Mouse (Mus musculus) lung, embryonic 16.5 days (tissue): ENCODE measurements around the gene Vps51. TPM values are rescaled to one million over a fixed set of nuclear protein-coding genes. Genes with fewer than 3 reads are reported as not detected.

Experiments used
- ATAC-seq: fragments of 200-750 bp; cut with Nextera tagmentation; 2 replicates; pipeline ENCODE4 v1.8.0; 2017; ENCODE audit warnings: low read depth, mild to moderate bottlenecking, moderate library complexity
- H3K27ac ChIP-seq: fragments of 300-500 bp; sonication (generic); 2 replicates; pipeline ENCODE4 v1.5.1; 2014; ENCODE audit warnings: mild to moderate bottlenecking, control low read depth, low read length
- H3K27me3 ChIP-seq: fragments of 300-500 bp; sonication (generic); 2 replicates; pipeline ENCODE4 v1.6.1; 2014; ENCODE audit warnings: low read depth, low read length, mixed read lengths; ENCODE audit not compliant: control insufficient read depth, insufficient read depth
- H3K36me3 ChIP-seq: fragments of 300-500 bp; sonication (generic); 2 replicates; pipeline ENCODE4 v1.6.1; 2014; ENCODE audit warnings: low read length; ENCODE audit not compliant: control insufficient read depth, insufficient read depth
- H3K4me1 ChIP-seq: fragments of 300-500 bp; sonication (generic); replicated peaks from 2 replicates; pipeline ENCODE4 v1.6.1; 2014; ENCODE audit warnings: low read length, mixed read lengths; ENCODE audit not compliant: control insufficient read depth, insufficient read depth
- H3K4me2 ChIP-seq: fragments of 300-500 bp; sonication (generic); 2 replicates; pipeline ENCODE4 v1.6.1; 2014; ENCODE audit warnings: low read depth, low read length, control low read depth
- H3K4me3 ChIP-seq: fragments of 300-500 bp; sonication (generic); 2 replicates; pipeline ENCODE4 v1.5.1; 2014; ENCODE audit warnings: mild to moderate bottlenecking, low read length, control low read depth
- H3K9ac ChIP-seq: fragments of 300-500 bp; sonication (generic); 2 replicates; pipeline ENCODE4 v1.6.1; 2014; ENCODE audit warnings: low read length, control low read depth
- H3K9me3 ChIP-seq: fragments of 300-500 bp; sonication (generic); 2 replicates; pipeline ENCODE4 v1.6.1; 2016; ENCODE audit warnings: low read length; ENCODE audit not compliant: control insufficient read depth
- WGBS: fragments of 180-500 bp; shearing (Covaris S2); extraction: QIAGEN DNeasy Blood & Tissue Kit; methylation state at CpG from one replicate; pipeline ENCODE4 v1.1.7; 2014; 5-methylcytosine and 5-hydroxymethylcytosine counted together
- polyA plus RNA-seq: library from polyadenylated mRNA; unstranded; fragments of >200 nt; fragmentation: Nextera tagmentation; extraction: Ambion mirVana; gene quantifications from 2 replicates; pipeline ENCODE4 v1.2.1, GENCODE M21; 2015

The Vps51 gene
- polyA plus RNA-seq, 1 experiment from 2014 or later = 67.4 TPM

DNA sequence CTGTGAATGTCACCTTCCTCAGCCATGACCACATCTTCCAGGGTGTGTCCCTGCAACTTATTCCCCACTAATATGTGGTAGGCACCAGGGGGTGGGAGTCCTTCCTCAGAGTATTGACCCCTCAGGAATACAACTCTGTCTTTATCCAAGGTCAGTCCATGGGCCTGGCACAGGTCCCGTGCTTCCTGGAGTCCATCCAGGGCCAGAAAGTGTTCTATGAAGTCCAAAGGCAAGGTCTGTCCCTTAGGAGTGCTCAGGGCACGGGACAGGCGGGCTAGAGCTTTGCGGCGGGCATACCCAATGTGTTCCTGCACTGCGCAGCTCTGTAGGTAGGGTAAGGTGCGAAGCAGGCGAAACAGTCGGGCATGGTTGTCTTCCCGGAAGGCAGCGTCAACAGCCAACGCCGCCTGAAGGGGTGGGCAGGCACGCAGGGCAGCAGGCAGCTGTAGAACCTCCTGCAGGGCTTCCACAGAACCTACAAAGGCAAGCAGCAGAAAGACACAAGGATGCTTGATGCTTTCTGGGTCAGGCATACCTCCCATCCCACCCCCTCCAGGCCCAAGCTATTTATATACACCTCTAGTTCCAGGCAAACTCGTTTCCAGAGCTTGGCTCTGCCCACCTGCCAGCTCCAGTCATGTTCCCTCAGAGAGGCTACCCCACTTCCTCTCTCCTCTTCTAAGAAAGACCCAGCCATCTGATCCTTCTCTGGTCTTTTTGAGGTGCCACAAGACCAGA, 39.3 kb upstream of the Vps51 start:
- 80% methylated on average over 14 of the region's 15 CpGs for WGBS
- Histone ChIP-seq H3K36me3 (peaks cover 22% of the 10 kb centered on the region), H3K27me3 (no peaks in the 10 kb centered on the region), H3K4me3 (no peak overlapping the region; the same call in 1 of the 2 replicates), H3K27ac (no peak overlapping the region), H3K9ac (peak overlapping the region; percentile 32), H3K4me2 (peak overlapping the region; percentile 80; the same call in 1 of the 2 replicates), H3K9me3 (no peaks in the 10 kb centered on the region), H3K4me1 (peaks cover 15% of the 10 kb centered on the region)
- no peak for ATAC-seq

DNA sequence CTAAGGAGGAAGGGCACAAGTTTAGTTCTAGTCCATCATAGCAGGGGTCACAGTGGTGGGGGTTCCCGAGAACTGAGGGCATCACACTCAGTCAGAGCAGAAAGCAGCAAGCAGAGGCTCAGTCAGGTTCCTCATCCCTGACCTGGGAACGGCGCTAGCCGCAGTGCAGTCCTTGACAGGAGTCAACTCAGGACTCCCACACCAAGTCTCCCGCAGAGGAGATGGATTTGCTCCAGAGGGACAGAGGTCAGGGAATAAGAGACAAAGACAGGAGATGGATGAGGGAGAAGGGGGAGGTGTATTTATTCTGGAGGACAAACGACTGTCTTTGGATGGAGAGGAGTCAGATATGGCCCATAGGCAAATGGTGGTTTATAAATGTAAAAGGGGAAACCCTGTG, 36.1 kb upstream of the Vps51 start:
- Histone ChIP-seq H3K27ac (no peak overlapping the region), H3K4me3 (no peak overlapping the region), H3K9ac (no peak overlapping the region), H3K4me2 (no peak overlapping the region), H3K4me1 (peaks cover 10% of the 10 kb centered on the region), H3K9me3 (no peaks in the 10 kb centered on the region), H3K27me3 (no peaks in the 10 kb centered on the region), H3K36me3 (peaks cover 22% of the 10 kb centered on the region)
- ATAC-seq = no peak
- WGBS = 28% methylated on average over 6 of the region's 6 CpGs

DNA sequence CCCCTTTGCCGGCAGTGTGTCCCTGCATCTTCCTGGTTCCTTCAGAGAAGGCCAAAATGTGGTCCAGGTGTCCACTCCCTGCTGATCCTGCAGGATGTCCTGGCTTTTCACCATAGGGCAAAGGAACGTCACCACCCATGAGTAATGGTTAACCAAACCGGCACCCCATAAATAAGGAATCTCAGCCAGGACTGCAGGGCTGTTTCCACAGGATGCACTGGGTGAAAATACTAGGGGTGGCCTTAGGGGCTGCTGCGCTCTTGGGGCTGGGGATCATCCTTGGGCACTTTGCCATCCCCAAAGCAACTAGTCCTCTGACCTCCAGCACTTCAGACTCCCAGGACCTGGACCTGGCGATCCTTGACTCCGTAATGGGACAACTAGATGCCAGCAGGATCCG, 28.6 kb upstream of the Vps51 start, which contains the start of gene Naaladl1:
Naaladl1 (plus strand) TSS at position 197 of the 400 bp plus-strand sequence.
- Histone ChIP-seq H3K27me3 (no peaks in the 10 kb centered on the region), H3K4me1 (no peaks in the 10 kb centered on the region), H3K9me3 (no peaks in the 10 kb centered on the region), H3K9ac (no peak within 1 kb of the TSS), H3K27ac (no peak within 1 kb of the TSS), H3K4me2 (no peak within 1 kb of the TSS), H3K4me3 (no peak within 1 kb of the TSS), H3K36me3 (no peaks in the 10 kb centered on the region)
- no peak for ATAC-seq
- WGBS = 77% methylated on average over 7 of the region's 7 CpGs

DNA sequence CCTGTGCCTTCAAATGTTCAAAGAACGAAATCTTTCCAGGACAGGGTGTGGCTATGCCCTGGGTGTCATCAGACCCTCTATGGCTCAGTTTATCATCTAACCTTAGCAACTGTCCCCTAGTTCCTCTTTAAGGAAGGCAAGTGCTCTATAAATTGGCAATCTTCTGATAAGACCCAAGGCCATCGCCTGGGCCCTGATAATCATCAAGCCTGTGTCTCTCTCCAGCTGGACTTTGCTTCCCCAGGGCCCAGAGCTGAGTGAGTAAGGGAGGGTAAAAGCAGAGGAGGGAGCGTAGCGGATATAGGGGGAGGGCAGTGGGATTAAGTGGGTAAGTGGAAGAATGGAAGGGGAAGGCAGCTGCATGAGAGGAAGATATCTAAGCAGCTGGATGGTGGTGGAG, 27.4 kb upstream of the Vps51 start:
- ATAC-seq = no peak
- Histone ChIP-seq H3K4me3 (no peak overlapping the region), H3K27me3 (no peaks in the 10 kb centered on the region), H3K4me2 (no peak overlapping the region), H3K36me3 (no peaks in the 10 kb centered on the region), H3K9ac (no peak overlapping the region), H3K27ac (no peak overlapping the region), H3K9me3 (no peaks in the 10 kb centered on the region), H3K4me1 (no peaks in the 10 kb centered on the region)
- WGBS = 74% methylated on average over 4 of the region's 4 CpGs

DNA sequence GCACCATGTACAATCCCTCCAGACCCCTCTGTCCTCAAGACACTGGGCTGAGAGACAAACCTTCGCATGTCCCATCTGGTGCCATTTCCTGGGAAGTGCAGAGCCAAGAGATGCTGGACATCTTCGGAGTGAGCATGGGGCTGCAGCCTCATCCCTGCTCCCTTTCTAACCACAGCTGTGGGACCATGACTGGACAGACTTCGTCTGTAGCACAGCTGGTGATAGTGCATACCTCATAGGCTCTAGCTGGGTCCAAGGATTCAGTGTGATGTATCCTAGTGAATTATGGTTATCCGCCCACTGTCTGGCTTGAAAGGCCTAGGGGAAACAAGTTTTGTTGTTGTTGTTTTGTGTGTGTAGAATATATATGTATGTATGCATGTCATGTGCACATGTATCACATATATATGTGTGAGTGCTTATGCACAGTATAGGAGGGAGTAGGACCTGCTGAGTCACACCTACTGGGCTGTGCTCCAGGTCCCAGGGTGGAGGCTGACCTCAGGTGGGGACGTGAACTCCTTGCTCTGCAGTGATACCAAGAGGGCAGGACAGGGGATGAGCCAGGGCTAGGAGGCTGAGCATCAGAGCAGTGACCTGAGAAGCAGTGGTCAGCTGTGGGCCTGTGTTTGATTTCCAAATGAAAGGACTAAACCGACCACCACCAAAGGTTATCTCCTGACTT, 25.3 kb upstream of the Vps51 start:
- no peak overlapping the region for H3K27ac ChIP-seq
- no peak overlapping the region for H3K4me3 ChIP-seq
- no peak overlapping the region for H3K9ac ChIP-seq
- no peak overlapping the region for H3K4me2 ChIP-seq
- no peaks in the 10 kb centered on the region for H3K4me1 ChIP-seq
- WGBS = 68% methylated on average over 6 of the region's 6 CpGs
- no peaks in the 10 kb centered on the region for H3K36me3 ChIP-seq
- ATAC-seq = no peak
- H3K27me3 ChIP-seq = no peaks in the 10 kb centered on the region
- no peaks in the 10 kb centered on the region for H3K9me3 ChIP-seq

DNA sequence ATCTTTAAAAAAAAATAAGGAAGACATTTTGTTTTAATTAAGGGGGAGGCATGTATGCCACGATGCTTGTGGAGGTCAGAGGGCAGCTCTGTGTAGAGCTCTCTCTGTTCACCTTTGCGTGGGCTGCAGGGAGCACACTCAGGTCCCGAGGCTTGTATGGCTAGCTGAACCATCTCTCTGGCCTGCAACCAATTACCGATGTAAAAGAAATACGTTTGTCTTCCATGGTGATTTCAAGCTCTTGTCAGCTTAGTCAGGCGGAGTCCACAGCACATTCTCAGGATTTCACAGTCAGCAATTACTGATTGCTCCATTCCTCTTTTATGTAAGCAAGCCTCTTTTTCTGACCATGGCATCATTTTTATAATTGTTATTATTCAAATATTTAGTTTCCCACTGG, 24.2 kb upstream of the Vps51 start:
- WGBS = 54% methylated on average over 6 of the region's 6 CpGs
- no peak for ATAC-seq

DNA sequence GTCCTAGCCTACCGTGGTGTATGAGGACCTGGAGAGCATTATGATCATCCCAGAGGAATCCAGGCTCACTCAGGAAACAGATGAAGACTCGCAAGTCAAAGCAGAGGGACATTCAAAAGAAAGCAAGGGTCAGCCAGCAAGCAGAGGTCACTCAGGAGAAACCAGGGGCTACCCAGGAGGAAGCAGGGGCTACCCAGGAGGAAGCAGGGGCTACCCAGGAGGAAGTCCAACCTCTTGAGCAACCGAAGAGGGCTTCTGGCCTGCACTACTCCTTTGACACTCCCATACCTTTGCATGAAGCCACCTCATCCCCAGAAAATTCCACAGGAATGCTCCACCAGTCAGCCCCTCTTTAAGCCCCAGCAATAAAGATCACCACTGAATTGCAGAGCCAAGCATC, 20.8 kb upstream of the Vps51 start:
- H3K4me3 ChIP-seq = no peak overlapping the region
- 75% methylated on average over 3 of the region's 3 CpGs for WGBS

More for the DNA sequence above, 24.2 kb upstream of the Vps51 start:
- H3K4me1 ChIP-seq = no peaks in the 10 kb centered on the region
- H3K4me2 ChIP-seq = no peak overlapping the region
- H3K4me3 ChIP-seq = no peak overlapping the region
- no peak overlapping the region for H3K27ac ChIP-seq
- H3K9ac ChIP-seq = no peak overlapping the region
- H3K27me3 ChIP-seq = no peaks in the 10 kb centered on the region
- no peaks in the 10 kb centered on the region for H3K36me3 ChIP-seq
- H3K9me3 ChIP-seq = no peaks in the 10 kb centered on the region

DNA sequence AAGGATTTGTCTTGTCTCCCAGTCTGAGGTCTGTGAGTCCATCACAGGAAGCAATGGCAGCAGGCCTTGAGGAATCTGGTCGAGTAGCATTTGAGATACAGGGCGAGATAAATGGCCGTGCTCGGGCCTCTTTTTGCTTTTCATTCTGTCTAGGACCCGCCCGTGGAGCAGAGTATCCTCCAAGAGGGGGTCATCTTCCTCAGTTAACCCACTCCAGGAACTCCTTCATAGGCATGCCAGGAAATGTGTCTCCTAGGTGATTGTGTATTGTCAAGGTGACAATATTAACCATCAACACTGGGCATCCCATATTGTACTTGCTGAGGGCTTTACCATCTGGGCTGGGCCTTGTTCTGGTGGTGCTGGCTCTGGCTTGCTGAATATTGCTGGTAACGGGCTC, 17.1 kb upstream of the Vps51 start, which contains the start of gene AC131692.1:
AC131692.1 (plus strand) TSS at position 301 of the 400 bp plus-strand sequence.
- peaks cover 13% of the 10 kb centered on the region for H3K36me3 ChIP-seq
- 86% methylated on average over 7 of the region's 7 CpGs for WGBS
- ATAC-seq = no peak
- H3K4me2 ChIP-seq = no peak within 1 kb of the TSS
- no peaks in the 10 kb centered on the region for H3K9me3 ChIP-seq
- no peak within 1 kb of the TSS for H3K9ac ChIP-seq
- no peak within 1 kb of the TSS for H3K27ac ChIP-seq
- no peaks in the 10 kb centered on the region for H3K27me3 ChIP-seq
- no peaks in the 10 kb centered on the region for H3K4me1 ChIP-seq
- no peak within 1 kb of the TSS for H3K4me3 ChIP-seq

More for the DNA sequence above, 20.8 kb upstream of the Vps51 start:
- Histone ChIP-seq H3K27ac (no peak overlapping the region), H3K4me2 (no peak overlapping the region), H3K9me3 (no peaks in the 10 kb centered on the region), H3K9ac (no peak overlapping the region), H3K36me3 (no peaks in the 10 kb centered on the region), H3K27me3 (no peaks in the 10 kb centered on the region), H3K4me1 (no peaks in the 10 kb centered on the region)
- no peak for ATAC-seq

DNA sequence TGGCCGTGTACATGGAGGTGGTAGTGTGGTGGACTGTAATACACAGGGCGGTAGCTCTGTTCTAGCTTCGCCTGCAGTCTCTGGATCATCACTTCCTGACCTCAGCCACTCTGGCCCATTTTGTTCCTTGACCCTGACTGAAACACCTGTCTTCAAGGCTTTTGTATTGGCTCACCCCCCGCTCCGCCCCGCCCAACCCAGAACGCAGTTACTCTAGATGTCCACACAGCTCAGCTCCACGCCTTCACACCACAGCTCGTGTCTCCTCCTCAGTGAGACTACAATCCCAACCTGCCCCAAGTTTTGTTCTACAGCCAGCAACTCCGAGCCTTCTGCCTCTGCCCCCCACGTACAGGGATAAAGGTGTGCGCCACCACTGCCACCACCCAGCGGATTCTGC, 11.8 kb upstream of the Vps51 start:
- WGBS = 96% methylated on average over 13 of the region's 13 CpGs
- Histone ChIP-seq H3K27me3 (no peaks in the 10 kb centered on the region), H3K4me1 (peaks cover 11% of the 10 kb centered on the region), H3K27ac (no peak overlapping the region), H3K9ac (no peak overlapping the region), H3K4me2 (no peak overlapping the region), H3K4me3 (no peak overlapping the region), H3K9me3 (no peaks in the 10 kb centered on the region), H3K36me3 (peaks cover 17% of the 10 kb centered on the region)
- no peak for ATAC-seq
